Mouse (Mus musculus): ENCODE data around the gene Arid3a.

Gene Arid3a

DNA sequence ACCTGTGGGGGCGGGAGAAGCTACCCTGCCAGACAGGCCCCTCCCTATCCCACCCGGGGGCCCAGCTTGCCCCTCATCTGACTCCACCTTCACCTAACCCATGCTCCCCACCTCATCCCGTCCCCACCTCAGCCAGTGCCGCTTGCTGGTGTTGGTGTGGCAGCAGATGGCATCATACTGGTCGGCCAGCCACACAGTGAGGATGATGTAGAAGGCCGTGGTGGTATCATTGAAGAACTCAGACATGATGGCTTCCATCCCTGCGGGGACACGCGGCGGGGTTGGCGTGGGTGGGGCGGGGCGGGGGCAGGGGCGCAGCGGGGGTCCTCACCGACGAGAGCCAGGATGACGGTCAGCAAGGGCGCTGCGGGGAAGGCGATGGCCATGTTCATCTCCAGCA is 51.2 kb downstream of the Arid3a start:
- DNase-seq: no peak

GRCm38 (mm10) chr10:79979401-79980155 is 52.7 kb downstream of the Arid3a start:
- DNase-seq: no peak

DNA sequence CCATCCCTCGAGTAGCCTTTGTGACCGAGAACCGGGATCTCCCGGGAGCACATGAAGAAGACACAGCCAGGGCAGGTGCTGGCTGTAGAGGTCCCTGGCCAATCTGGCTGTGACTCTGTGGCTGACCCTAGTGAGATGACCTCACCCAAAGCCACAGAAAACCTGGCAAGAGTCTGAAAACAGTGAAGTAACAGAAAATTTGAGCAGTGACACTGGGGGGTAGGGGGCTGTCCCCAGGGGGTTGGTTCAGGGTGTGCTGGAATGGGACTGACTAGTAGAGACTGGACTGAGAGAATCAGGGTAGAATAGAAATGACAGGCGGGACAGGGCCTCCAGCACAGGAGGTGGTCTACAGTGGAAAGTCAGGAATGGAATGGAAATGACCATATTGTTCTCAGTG is 56.4 kb downstream of the Arid3a start:
- no peak for DNase-seq

GRCm38 (mm10) chr10:79983670-79984069 is 56.8 kb downstream of the Arid3a start:
- DNase-seq: peak; percentile 65 to 78

DNA sequence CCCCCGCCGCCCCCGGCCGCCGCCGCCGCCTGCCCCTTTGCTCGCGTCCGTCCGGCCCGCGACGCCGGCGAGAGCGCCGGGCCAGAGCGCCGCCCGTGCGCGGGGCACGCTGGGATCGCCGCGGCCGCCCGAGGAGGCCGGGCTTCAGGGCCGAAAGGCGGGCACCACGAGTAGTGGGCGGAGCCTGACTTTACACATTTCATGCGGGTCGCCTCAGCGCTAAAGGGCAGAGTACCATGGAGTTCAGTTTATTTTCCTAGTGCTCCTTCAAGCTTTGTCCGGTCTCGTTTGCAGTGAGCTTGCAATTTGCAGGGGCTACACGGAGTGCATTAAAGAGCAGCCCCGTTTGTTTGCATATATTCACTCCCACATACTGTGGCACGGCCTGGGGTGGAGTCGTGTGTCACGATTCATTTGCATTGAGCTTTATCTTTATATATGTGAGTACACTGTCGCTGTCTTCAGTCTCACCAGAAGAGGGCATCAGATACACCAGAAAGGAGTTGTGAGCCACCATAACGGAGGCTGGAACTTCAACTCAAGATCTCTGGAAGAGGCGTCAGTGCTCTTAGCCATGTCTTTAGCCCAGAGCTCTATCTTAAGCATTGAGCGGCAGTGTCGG is 57.5 kb downstream of the Arid3a start, which contains the start of gene Tmem259:
Gene Tmem259, minus strand, starts transcription at position 136 of the 622 bp plus-strand sequence.
- DNase-seq: peak; percentile 84 to 92

GRCm38 (mm10) chr10:79984871-79985270 is 58.0 kb downstream of the Arid3a start:
- peak; percentile 93 to 99 for DNase-seq

- peak; percentile 80 for DNase-seq
Measured at GRCm38 (mm10) chr10:79985334-79986231, 58.7 kb downstream of the Arid3a start.

- DNase-seq: peak; percentile 43 to 58
Measured at GRCm38 (mm10) chr10:79986232-79986878, 59.5 kb downstream of the Arid3a start.

DNA sequence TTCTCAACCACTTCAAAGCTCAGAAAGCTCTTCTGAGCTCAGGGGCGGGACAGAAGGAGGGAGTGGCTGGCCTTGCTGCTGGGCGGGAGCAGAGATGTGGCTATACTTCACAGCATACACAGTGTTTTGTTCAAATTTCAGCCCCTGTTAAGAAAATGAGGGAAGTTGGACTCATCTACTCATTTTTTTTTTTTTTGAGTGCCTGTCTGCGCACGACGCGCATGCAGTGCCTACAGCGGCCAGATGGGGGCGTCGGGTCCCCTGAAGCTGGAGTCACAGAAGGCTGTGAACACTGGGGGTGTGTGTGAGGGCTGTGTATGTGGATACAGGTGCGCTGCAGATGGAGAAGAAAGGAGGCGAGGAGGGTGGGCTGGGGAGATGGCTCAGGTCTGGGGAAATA is 60.1 kb downstream of the Arid3a start:
- peak; percentile 87 to 92 for DNase-seq

DNA sequence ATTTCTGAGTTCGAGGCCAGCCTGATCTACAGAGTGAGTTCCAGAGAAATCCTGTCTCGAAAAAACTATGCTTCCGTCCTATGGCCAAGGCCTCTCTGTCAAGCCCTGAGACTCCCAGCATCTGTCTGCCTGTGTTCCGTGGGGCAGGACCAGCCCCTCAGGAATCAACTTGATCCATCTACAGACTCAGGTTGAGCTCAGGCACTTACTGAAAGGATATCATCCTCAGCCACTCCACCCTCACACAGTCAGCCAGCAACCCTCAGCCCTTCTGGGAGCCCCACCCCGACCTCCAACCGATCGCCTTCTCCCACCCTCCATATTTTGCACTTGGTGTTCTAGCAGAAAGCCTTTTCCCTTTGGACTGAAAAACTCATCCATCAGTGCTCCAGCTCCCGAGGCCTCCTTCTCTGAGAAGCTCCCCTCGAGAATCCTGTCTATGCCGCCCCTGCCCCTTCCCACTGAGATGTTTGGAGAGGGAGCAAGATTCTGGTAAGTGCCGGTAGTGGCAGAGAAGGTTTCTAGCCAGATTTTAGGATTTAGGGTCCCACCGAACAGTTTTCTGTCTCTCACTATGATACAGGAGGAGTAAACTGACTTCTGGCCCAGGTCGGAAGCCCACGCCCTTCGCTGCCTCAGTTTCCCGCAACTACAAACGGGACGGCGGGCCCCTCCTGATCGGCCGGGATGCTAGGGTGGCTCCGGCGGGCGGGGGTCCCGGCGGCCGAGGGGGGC is 61.1 kb downstream of the Arid3a start:
- DNase-seq: no peak

DNA sequence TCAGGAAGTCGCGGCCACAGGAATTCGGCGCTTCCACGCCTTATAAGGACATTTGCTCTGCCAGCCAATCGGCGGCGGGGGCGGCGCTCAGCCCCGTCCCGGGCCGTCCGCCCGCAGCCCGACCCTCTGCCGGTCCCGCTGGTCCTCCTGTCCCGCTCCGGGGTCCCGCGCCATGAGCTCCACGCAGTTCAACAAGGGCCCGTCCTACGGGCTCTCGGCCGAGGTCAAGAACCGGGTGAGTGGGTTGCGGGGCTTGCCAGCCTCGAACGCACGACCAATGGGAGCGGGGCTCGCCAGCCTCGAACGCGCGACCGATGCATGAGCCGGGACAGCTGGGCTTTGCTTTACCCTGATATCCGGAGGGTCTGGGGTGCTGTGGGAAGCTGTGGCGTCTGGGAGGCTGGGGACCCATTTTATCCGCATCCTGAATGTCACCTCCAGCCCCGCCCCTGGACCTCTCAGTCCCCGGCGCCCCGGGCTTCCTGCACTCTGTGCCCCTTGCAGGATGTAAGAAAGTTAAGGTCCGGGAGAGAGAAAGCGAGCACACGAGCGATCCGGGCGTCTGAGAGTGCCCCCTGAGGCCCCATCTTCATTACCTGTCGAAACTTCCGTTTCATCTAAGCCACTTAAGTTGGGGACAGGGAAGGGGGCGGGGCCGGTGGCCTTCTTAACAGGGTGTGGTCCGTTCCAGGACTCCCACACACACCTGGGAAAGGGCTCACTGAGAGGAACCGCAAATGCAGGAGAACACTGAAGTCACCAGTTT is 61.8 kb downstream of the Arid3a start, which contains the start of gene Cnn2:
Gene Cnn2, plus strand, starts transcription at position 79 of the 766 bp plus-strand sequence.
- DNase-seq: no peak

DNA sequence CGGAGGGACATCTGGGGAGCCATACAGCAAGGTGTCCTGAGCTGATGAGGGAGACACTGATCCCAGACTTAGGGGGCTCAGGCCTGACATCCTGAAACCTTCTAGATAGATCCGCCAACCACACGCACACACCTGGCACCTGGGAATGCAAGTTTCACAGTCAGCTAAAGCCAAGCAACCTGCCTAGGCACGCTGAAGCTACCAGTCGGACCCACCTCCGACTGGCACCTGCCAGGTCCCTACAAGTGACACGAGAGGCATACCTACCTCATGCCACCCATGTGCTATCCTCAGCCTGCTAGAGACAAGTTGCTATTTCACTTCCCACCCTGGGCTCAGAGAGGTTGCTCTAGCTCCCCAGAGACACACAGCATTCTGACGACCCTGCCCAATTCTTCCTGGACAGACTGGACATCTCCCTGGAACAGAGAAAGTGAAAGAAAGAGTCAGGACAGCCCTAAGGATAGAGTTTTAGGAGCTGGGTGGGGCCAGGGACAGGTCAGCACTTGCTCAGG is 62.5 kb downstream of the Arid3a start:
- no peak for DNase-seq

DNA sequence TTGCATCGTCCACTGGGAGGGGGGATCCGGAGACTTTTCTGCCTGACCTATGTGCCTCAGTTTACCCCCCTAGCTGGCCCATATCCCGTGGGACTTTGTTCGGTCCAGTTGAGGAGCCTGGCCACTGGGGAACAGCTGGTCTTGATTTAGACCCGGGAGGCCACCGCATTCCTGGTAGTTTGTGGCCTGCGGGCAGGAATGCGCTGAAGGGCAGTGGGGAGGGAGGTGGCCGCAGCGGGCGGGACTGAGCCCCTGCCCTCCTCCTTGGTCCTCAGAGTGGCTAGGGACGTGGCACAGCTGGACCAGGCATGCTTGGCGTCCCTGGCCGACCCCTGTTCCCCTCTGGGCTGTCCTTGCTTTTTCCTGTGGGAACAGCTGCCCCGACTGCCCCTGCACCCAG is 63.0 kb downstream of the Arid3a start:
- DNase-seq: no peak

DNA sequence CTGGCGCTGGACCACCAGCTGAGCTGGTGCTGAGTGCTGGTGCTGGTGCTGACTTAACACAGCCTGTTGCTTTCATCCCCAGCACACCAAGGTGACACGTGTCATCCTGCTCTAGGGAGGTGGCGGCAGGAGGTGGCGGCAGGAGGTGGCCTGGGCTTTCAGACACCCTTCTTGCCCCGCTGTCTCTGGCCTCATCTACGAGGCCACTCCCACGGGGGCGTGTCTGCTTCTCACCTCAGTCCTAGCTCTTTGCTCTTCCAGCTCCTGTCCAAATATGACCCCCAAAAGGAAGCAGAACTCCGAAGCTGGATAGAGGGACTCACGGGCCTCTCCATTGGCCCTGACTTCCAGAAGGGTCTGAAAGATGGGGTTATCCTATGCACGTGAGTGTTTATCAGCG is 64.3 kb downstream of the Arid3a start:
- no peak for DNase-seq

DNA sequence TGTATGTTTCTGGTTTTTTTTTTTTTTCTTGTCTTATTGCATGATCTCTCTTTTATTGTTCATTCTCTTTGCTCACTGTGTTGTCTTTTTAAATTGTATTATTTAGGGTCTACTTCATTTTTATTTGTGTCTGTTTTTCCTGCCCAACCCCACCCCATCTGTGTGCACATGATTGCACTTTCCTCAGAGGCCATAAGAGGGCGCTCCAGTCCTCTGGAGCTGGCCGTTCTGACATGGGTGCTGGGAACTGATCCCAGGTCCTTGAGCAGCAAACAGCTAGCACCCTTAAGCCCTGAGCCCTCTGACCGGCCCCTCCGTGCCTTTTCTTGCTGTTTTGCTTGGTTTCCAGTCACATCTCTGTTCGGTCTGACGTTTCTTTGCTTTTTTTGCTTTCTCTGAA is 64.7 kb downstream of the Arid3a start:
- DNase-seq: no peak

DNA sequence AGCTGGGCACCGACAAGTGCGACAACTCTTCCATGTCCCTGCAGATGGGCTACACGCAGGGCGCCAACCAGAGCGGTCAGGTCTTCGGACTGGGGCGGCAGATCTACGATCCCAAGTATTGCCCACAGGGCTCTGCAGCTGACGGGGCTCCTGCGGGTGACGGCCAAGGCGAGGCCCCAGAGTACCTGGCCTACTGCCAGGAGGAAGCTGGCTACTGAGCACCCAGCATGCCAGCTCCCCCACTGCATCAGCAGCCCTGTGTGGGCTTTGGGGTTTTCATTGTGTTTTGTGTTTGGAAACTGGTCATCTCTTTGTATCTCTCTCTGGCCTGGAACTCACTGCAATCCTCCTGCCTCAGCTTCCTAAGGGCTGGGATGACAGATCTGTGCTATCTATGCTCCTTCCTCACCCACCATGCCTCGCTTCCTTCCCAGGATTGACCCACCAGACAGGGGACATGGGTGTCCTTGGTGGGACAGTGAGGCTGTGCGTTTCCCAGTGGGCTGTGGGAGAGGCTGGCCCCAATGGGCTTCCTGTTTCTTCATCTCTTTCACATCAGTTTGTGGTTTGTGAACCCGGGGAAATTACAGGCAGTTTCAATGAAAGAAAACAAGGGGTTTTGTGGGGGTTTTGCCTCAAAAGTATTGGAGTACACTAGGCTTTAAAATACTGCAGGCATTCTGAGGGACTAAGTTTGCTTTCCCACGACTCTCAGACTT is 67.7 kb downstream of the Arid3a start:
- DNase-seq: no peak

DNA sequence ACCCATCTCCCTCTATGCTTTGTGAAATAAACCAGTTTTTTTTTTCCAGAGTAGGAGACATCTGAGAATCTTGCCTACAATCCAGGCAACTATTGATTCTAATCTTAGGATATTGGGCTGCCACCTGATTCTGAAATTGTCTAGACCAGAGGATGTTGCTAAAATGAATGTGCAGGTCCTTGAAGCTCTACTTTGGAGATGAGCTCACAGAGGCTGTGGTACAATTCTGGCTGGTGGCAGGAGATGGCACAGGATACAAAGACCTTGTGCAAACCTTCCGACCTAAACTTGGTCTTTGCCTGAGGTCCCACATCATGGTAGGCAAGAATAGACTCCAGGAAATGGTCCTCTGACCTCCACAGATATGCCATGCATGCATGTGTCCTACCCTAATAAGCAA is 68.8 kb downstream of the Arid3a start:
- no peak for DNase-seq

DNA sequence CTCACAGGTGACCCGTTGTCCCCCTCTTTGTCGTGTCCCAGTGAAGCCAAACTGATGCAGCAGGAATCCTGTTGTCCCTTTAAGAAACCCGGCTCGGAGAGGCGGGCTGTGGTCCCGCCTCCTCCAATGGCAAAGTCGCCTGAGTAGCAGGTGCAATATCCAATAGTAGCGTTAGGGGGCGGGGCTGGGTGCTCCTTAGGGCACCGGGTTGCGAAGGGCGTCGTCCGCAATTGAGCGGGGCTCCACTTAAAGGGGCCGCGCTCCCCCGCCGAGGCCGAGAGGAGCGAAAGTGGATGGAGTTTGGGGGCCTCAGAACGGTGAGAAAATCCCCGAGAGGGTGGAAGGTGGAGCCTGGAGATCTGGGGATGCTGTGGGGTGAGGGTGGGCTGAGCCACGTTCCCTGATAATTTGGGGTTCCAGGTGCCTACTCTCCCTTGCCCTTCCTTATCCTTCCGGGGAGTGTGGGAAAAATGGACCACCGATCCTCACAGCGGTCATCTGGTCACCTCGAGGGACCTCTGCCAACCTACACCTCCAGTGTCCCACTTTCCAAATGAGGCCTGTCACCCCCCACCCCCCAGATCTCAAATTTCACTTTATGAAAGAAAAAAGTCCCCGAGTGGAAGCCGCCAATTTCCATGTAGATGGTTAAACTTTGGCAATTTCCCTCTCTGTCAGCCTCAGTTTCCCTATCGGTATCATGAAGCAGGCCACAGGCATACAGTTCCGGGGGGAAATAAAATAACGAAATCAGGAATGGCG is 69.6 kb downstream of the Arid3a start, which contains the start of gene Abca7:
Gene Abca7, plus strand, starts transcription at position 223 of the 762 bp plus-strand sequence.
- DNase-seq: peak; percentile 98

- peak; percentile 84 to 88 for DNase-seq
Measured at GRCm38 (mm10) chr10:79997034-79997760, 70.4 kb downstream of the Arid3a start.

All from cerebellum, adult 18-20 months (tissue).